Mouse (Mus musculus) gastrocnemius, postnatal 36 days (tissue): ENCODE measurements at regions not wholly inside any gene's neighbourhood (a gene's known extent, or its start where the extent isn't known, plus 50 kb on each side); places are given as distances from the start of the nearest gene placed in this dataset.

Experiments
- DNase-seq, 2 experiments: peaks; one replicate each; pipeline ENCODE4 v3.0.0; 2022
- intact Hi-C: fragments of 180-260 bp; cut with DNase I; formaldehyde crosslinking; loops from one replicate; pipeline ENCODE4 v1.15.1; 2025

- no peak for DNase-seq
- intact Hi-C loops: no loop called here
Observed at GRCm38 (mm10) chr2:79076115-79076514, 179.1 kb upstream of the Itga4 start.

GRCm38 (mm10) chr2:79078836-79079394 lies 176.3 kb upstream of the Itga4 start:
- intact Hi-C loops: no loop called here
- no peak for DNase-seq

GRCm38 (mm10) chr2:79081769-79082168 lies 173.5 kb upstream of the Itga4 start:
- no peak for DNase-seq
- intact Hi-C loops: no loop called here

GRCm38 (mm10) chr2:79086280-79086679 lies 168.9 kb upstream of the Itga4 start:
- no peak for DNase-seq
- intact Hi-C loops: no loop called here

GRCm38 (mm10) chr2:79086857-79087578 lies 168.2 kb upstream of the Itga4 start:
- intact Hi-C loops: no loop called here
- DNase-seq: no peak

GRCm38 (mm10) chr2:79087600-79088205 lies 167.5 kb upstream of the Itga4 start:
- DNase-seq: no peak
- intact Hi-C loops: no loop called here

GRCm38 (mm10) chr2:79090273-79090672 lies 165.0 kb upstream of the Itga4 start:
- intact Hi-C loops: no loop called here
- no peak for DNase-seq

GRCm38 (mm10) chr2:79094298-79094697 lies 160.9 kb upstream of the Itga4 start:
- intact Hi-C loops: no loop called here
- no peak for DNase-seq

GRCm38 (mm10) chr2:79096532-79097251 lies 158.5 kb upstream of the Itga4 start:
- intact Hi-C loops: no loop called here
- no peak for DNase-seq

GRCm38 (mm10) chr2:79099601-79100000 lies 155.6 kb upstream of the Itga4 start:
- DNase-seq: no peak
- intact Hi-C loops: no loop called here

- no peak for DNase-seq
- intact Hi-C loops: no loop called here
Observed at GRCm38 (mm10) chr2:79111673-79112072, 143.6 kb upstream of the Itga4 start.

GRCm38 (mm10) chr2:79112076-79112475 lies 143.2 kb upstream of the Itga4 start:
- DNase-seq: no peak
- intact Hi-C loops: no loop called here

GRCm38 (mm10) chr2:79120610-79121345 lies 134.4 kb upstream of the Itga4 start:
- intact Hi-C loops: no loop called here
- DNase-seq: no peak

GRCm38 (mm10) chr2:79122530-79122929 lies 132.7 kb upstream of the Itga4 start:
- intact Hi-C loops: no loop called here
- DNase-seq: no peak

GRCm38 (mm10) chr2:79124272-79124976 lies 130.8 kb upstream of the Itga4 start:
- no peak for DNase-seq
- intact Hi-C loops: no loop called here

- no peak for DNase-seq
- intact Hi-C loops: no loop called here
Observed at GRCm38 (mm10) chr2:79126170-79126879, 128.9 kb upstream of the Itga4 start.

GRCm38 (mm10) chr2:79126996-79127741 lies 128.1 kb upstream of the Itga4 start:
- intact Hi-C loops: no loop called here
- DNase-seq: no peak

GRCm38 (mm10) chr2:79127822-79128221 lies 127.4 kb upstream of the Itga4 start:
- intact Hi-C loops: no loop called here

GRCm38 (mm10) chr2:79130660-79131059 lies 124.6 kb upstream of the Itga4 start:
- no peak for DNase-seq
- intact Hi-C loops: no loop called here

More at GRCm38 (mm10) chr2:79127822-79128221, 127.4 kb upstream of the Itga4 start:
- no peak for DNase-seq
